Mouse (Mus musculus) ovary, postnatal 36 days (tissue): ENCODE measurements around the gene Med9.
"Not testable (repeated sequence)": the region's sequence is repeated elsewhere in the genome, so short reads cannot be mapped to it uniquely, and the experiment has no call there.

Experiments used
- DNase-seq: peaks from one replicate; pipeline ENCODE4 v3.0.0; 2022; ENCODE audit warnings: low spot score, mixed read lengths

Gene Med9

DNA sequence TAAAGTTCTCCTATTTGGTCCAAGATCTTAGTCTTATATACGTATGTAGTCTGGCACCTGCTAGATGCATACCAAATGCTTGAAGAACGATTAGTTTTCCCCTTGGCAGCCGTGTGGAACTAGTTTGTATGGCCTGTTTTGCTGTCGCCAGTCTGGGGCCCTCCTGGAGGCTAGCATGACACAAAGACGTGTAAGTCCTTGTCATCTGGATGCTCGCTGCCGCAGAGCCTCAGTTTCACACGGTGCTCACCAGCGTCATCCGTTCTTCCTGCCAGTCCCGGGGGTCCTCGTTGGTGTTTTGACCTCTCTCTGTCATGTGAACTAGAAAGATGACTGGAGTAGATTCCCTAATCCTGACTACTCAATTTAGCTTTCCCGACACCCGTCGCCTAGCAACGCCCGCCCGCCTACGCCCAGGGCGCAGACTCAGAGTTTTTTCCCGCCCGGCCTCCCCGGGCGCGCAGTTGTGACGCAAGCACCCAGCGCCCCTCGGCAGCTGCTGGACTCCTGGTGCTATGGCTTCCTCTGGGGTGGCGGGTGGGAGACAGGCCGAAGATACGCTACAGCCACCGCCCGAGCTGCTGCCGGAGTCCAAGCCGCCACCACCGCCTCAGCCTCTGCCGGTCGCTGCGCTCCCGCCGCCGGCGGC, at the start of gene Med9:
Med9 (plus strand) TSS at position 455 of the 649 bp plus-strand sequence.
- DNase-seq: peak; percentile 96

DNA sequence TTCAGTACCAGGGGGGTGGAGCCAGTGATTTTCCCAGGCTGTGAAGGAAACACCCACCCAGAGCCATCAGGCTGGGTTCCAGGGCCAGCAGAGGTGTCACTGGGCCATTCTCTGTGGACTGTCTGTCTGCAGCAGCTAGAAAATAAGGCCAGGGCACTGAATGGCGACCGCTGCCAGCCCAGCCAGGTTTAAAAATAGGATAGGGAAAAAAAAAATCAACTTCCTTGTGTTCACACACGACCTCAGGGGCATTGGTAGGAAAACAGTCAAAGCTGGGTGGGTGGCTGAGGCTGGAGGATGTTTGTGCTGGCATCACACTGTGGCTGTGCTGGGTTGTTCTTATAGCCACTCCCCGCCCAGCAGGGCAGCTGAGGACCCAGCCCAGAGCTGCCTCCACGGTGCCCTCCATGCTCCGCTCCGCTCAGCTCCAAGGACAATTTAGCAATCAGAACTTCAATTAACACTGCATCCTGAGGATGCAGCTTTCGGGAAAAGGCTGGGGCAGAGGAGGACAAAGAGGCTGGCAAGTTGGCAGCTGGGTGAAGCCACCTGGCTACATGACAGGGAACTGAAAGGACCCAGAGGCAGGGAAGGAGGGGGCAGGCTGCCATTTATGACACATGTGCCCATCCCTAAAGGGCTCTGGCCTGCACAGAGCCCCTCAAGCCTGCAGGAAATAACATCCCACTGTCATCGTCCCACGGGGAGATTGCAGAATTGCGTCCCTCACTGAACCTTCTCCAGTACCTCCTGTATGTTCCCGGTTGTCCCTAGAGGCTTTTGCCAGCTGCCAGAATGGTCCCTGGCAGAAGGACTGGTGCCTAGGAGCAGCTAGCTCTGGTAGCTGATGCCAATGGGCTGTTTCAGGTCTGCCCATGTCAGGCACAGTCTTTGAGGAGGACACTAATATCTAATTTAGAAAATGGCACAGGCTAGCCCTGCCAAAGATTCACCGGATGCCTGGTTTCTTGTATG, 48.0 kb upstream of the Med9 start:
- no peak for DNase-seq

DNA sequence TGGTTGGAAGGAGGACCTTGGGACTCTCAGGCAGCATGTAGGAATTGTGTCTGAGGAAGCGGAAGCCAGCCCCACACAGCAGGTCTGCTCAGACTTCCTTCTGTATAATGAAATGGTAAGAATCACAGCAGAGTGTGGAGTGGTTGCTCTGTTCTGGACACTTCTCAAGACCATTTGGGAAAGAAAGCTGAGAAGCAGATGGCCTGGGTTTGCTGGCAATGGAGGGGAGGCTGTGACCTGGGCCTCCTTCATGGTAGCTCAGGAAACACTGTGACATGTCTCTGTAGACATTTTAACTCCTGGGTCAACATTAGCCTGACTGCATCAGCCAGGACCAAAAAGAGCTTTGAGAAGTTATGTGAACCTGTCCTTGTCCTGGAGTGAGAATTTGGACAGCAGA, 47.0 kb upstream of the Med9 start:
- no peak for DNase-seq

DNA sequence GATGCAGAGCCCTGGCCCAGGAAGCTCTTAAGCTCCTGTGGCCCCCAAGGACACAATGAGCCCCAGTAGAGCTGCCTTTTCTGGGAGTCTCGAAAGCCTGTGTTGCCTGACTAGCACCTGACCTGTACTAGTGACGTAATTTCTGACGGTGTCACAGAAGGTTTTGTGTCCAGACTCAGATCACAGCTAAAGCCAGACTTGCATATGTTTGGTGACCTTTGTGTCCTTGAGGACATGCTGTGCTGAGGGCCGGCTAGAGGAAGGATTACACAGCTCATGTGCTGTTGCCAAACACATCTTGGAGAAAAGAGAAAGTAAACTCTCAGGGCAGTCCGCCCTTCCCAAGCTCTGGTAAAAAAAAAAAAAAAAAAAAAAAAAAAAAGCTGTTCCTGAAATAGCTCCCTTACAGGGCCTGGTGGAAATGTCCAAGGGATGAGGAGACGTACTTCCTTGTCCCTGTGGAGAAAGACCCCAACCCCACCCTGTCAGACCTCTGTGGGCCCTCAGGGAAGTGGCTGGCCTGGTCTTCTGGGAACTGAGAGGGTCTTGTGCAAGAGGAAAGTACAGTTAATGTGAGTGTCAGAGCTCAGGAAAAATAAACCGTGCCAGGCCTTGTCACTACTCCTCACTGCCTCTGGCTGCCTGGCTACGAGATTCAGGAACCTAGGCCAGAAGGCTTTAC, 45.8 kb upstream of the Med9 start:
- DNase-seq: no peak

DNA sequence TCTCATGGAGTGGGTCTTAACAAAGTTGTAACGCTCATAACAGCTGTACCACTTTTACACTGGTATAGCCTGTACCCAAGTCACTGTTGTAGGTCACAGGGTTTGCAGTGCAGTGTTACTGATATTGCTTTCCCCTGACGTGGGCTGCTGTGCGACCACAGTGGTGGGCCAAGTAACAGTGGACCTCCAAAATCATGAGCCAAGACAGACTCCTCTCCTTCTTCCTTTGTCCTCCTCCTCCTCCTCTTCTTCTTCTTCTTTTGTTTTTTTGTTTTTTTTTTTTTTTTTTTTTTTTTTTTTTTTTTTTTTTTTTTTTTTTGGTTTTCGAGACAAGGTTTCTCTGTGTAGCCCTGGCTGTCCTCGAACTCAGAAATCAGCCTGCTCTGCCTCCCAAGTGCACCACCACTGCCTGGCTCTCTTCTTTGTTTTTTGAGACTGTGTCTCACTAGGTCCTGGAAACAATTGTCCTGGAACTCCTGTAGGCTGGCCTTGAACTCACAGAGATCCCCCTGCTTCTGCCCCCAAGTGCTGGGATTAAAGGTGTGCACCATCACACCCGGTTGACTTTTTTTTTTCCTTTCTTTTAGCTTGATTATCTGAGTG, 41.4 kb upstream of the Med9 start:
- no peak for DNase-seq

DNA sequence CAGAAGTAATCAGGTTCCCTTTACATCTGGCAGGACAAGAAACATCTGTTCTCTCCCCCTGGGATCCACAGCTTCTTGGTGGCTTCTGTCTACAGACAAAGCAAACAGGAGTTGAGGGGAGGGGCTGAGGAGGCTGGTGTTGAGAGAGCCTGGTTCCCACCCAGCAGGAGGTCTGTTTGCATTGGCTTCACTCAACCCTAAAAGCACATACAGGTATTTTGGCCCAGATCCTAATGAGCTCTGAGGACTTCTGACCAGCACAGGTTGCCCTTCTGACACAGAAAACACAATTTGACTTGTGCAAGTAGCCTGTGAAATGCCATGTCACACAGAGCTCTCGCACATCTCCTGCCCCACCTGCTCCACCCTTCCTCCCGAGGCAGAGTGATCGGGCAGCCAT, 39.6 kb upstream of the Med9 start:
- no peak for DNase-seq

DNA sequence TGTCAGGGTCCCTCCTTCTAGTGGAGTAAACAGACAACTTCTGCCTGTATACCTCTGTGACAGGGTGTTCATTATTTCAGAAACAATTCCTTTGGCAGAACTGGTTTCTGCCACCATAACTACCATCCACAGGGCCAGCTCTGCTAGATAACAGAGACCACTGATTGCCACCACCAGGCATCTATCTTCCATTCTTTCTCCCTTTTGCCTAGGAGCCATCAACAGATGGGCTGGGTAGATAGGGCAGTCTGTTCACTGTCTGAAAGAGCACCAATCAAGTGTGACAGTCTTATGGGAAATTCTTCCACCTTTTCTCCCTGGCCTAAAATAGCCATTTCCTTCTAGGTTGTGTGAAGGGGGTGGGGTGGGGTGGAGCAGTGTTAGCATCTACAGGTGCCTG, 37.4 kb upstream of the Med9 start:
- no peak for DNase-seq

DNA sequence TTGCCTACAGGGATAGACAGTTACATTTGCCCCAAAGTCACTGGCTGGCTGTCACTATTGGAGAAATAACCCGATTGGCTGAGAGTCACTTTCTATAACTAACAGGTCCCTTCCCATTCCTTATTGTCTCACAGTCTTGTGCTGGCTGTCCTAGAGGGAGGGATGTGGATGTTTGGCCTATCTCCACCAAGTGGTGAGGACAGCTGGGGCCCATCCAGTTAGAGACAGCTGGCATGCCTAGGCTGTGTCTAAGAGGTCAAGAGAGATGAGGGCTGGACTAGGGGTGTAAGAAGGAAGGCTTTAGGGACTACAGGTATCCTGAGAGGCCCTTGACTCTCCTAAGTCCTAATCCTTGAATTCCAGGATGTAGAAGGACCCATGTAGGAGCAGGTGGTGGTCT, 36.5 kb upstream of the Med9 start:
- no peak for DNase-seq

DNA sequence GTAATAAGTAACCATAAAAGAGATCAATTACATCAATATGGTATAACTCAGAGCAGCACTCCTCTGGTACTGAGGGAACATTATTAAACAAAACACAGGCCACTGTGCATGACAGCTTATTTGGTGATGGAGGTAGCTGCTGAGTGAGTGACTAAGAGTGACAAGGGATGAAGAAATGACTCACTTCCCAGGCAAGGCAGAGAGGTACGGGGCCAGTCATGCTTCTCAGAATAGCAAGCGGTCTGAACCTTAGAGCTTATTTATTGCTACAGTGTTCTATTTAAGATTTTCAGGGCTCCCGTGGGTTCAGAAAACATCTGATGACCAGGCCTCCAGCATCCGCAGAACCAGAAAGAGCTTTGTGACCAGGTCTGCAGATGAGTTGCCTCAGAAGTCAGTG, 34.3 kb upstream of the Med9 start:
- no peak for DNase-seq

DNA sequence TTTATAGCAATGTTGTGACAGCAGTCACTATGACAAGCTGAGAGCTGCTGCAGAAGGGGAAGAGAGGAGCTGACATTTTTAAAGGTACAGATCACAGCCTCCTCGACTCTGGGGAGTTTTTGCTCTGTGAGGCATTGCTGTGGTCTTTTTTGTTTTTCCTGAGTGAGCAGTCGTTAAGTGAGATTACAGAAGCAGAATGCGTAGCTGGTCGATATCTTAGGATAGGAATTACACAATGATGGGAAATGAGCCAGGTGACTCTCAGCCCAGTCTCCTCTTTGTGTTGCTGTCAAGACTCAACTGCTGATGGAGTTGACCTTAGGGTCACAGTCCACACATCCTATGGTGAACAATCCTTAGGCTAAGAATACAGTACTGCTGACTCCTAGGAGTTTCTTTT, 30.0 kb upstream of the Med9 start:
- no peak for DNase-seq

DNA sequence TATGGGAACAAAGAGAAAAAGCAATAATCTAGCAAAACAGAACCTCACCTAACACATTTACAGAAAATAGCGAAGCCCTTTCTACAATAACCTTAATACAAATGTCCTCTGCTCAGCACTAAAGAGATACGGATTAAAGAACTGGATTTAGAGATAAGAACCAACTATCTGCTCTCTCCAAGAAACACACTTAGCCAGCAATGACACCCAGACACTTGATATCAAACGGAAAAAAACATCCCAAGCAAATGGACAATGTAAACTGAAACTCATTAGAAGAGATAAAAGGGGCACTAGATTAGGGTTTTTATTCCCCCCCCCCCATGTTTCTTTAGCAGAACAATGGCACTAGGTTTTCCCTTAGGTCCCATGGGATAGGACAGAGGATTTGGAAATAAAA, 28.6 kb upstream of the Med9 start:
- no peak for DNase-seq

DNA sequence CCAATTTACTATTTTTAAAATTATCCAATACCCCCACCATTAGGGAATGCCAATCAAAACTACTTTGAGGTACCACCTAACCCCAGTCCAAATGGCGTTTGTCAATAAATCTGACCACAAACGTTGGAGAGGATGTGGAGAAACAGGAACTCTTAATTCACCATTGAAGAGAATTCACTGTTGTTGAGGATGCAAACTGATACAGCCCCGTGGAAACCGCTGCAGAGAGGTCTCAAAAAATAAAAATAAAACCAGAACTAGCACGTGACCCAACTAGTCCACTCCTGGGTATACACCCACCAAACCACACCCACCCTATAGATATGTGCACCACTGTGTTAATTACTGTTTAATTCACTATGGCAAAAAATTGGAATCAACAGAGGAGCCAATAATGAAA, 27.7 kb upstream of the Med9 start:
- no peak for DNase-seq

DNA sequence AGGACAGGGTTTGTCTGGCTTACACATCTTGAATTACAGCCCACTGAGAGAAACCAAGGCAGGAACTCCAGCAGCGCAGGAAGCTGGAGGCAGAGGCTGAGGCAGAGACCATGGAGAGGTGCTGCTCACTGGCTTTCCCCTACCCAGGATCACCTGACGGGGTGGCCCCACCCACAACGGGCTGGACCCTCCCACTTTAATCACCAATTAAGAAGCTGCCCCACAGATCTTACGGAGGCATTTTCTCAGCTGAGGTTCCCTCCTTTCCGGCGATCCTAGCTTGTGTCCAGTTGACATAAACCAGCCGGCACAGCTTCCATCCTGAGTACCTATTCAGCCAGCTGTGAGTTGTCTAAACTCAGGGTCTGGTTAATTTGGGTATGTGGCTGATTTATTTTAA, 26.7 kb upstream of the Med9 start:
- DNase-seq: no peak

DNA sequence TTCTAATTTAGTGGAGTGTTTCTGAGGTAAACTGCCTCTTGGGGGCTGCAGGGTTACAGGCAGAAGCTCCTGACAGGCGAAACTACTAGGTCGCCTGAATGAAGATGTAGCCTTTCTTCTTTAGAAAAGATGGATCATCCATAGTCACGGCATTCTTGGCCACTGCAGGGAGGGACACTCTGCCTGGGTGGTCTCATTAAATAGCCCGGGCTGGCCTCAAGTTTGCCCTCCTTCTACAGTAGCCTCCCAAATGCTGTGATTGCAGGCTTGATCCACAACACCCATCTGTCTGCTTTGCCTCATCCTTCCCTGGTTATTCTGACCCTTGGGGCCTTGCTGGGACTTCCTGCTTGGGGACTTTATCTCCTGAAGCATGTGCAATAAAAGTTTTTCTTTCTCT, 18.0 kb upstream of the Med9 start:
- DNase-seq: no peak

DNA sequence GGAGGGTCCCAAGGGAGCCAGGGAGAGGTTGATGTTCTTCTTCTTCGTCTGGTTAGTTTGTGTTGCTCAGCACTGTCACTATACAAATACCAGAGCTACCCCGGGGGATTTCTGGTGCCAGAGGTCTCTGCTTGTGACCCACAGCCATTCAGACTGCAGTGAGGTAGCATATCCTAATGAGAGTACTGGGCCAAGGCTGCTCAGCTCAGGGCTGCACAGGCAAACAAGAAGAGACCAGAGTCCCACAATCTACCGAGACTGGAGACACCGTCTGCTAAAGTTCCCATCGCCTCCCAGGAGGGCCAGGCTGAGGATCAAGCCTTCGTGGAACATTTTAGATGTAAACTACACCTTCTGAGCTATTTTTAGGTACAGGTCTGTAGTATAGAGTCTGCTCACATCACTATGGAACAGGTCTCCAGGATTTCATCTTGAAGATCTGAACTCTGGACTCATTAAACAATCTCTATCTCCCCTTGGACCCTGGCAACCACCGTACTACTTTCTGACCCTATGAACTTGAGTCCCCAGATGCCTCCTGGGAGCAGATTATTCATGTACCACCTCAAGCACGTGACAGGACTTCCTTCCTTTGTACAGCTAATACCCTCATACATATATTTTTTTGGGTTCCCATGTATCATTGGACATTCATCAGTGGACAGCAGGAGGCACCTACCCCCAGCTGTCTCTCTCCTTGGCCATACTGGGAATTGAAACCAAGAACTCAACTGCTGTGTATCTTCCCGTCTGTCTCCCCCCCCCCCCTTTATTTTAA, 15.3 kb upstream of the Med9 start:
- DNase-seq: no peak

DNA sequence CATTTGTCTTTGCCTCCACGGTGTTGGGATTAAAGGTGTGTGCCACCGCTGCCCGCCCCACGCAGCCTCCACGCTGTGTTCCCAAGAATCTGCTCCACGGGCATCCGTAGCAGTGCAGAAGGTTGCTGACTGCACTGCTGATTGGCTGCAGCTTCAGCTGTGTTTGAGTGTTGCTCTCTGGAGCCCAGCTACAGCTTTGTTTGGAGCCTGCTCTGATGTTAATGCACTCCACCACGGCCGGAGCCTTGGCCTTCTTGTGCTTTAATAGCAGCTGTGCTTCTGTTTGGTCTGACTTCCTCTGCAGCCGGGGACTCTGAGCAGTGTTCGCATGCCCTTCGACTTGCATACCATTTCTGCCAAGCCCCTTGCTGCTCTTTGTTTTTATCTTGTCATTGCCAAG, 14.1 kb upstream of the Med9 start:
- peak; percentile 59 for DNase-seq

DNA sequence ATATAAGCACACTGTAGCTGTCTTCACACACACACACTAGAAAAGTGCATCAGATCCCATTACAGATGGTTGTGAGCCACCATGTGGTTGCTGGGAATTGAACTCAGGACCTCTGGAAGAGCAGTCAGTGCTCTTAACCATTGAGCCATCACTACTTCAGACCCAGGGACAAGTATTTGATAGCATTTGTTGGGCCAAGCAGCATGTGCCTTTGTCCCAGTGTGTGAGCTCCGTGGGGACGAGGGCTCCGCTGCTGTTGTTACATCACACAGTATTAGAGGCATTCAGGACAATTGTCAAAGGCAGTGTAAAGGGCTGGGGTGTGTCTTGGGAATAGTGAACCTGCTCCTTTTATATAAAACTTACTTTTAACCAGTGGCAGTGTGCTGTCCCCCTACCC, 11.0 kb upstream of the Med9 start:
- peak; percentile 42 for DNase-seq

DNA sequence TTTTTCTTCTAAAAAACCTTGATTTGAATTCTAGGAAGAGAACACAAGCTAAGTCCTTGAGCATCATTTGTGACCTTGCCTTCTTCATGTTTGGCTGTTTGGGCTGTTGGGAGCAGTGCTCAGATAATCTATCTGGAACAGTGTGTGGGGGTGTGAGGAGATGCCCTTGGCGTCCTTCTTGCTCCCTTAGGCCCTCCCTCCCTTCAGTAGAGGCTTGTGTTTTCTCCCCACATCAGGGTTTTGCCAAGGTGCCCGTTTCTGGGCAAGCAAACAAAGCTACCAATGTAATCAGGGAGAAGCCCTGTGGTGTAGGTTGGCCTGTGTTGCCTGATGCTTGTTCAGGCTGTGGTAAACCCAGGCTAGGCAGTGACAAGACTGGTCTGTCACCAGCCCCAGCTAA, 10.4 kb upstream of the Med9 start:
- DNase-seq: peak; percentile 53

DNA sequence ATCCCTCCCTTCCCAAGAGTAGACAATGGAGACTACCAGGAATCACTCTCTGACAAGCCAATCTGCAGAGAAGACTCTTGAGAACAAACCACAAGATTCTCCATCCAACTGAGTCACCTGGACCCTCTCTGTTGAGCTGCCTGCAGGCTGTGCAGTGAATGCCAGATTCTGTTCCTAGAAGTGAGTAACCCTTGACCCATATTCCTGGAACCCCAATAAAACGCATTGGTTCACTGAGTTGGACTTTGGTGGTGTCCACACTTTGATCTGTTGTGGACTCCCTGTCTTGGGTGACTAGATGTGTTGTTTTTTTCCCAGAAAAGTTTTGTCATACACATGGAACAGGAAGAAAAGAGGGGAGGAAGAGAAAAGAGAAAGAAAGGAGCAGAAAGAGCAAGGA, 8.2 kb upstream of the Med9 start:
- DNase-seq: no peak

DNA sequence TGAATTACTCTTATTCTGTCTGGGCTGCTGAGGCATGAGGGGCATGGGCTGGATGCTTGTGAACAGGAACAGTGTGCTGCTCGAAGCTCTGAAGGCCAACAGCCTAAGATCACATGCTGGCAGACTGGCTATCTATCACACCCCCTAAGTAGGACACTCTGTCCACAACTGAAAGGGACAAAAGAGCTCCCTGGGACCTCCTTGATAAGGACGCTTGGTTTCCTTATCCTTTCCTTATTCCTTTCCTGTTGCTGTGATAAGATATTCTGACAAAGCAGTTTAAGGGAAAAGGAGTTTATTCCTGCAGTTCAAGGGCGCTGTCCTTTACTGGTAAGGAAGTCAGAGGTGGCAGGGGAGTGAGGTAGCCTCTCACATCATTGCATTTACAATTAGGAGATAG, 7.4 kb upstream of the Med9 start:
- DNase-seq: no peak

DNA sequence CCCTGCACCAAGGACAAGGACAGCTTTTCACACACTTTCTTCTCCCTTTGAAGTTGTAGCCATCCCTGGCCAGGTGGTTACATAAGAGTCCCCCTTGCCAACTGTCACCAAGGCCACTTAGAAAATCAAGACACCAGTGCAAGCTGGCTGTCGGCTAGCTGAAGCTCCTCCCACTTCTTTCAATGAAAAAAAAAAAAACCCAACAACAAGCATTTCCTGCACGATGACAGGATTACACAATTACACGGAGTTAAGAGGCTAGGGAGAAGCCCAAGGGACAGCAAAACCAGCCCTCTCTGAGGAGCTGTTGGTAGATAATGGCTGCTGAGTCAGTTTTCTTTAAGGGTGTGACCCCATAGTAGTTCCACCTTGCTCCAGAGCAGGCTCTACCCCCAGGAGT, 6.6 kb upstream of the Med9 start:
- no peak for DNase-seq

DNA sequence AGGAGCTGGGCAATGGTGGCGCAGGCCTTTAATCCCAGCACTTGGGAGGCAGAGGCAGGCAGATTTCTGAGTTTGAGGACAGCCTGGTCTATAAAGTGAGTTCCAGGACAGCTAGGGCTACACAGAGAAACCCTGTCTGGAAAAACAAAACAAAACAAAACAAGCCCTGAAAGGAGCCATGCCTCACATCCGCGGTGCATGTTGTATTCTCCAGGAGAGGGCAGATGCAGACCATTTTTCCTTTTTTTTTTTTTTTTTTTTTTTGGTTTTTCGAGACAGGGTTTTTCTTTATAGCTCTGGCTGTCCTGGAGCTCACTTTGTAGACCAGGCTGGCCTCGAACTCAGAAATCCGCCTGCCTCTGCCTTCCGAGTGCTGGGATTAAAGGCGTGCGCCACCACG, 3.2 kb upstream of the Med9 start:
- not testable (repeated sequence) for DNase-seq
